Mouse (Mus musculus) kidney, embryonic 15.5 days (tissue): ENCODE results near the gene Fbxo4. TPM values are rescaled to one million over a fixed set of nuclear protein-coding genes. Genes with fewer than 3 reads are reported as not detected.

ENCODE experiments used
- ATAC-seq: fragments of 200-750 bp; cut with Nextera tagmentation; replicated peaks from 2 replicates; pipeline ENCODE4 v1.8.0; 2017; ENCODE audit warnings: moderate TSS enrichment; ENCODE audit not compliant: low FRiP score
- H3K27ac ChIP-seq: fragments of 300-500 bp; sonication (generic); 2 replicates; pipeline ENCODE4 v1.5.1; 2015; ENCODE audit warnings: mild to moderate bottlenecking, inconsistent platforms
- H3K27me3 ChIP-seq: fragments of 300-500 bp; sonication (generic); 2 replicates; pipeline ENCODE4 v1.6.1; 2015; ENCODE audit warnings: inconsistent platforms
- H3K36me3 ChIP-seq: fragments of 300-500 bp; sonication (generic); 2 replicates; pipeline ENCODE4 v1.6.1; 2015; ENCODE audit warnings: inconsistent platforms
- H3K4me1 ChIP-seq: fragments of 300-500 bp; sonication (generic); 2 replicates; pipeline ENCODE4 v1.6.1; 2015; ENCODE audit warnings: inconsistent platforms
- H3K4me2 ChIP-seq: fragments of 300-500 bp; sonication (generic); 2 replicates; pipeline ENCODE4 v1.6.1; 2015; ENCODE audit warnings: moderate library complexity, mild to moderate bottlenecking, inconsistent platforms
- H3K4me3 ChIP-seq: fragments of 300-500 bp; sonication (generic); replicated peaks from 2 replicates; pipeline ENCODE4 v1.5.1; 2015; ENCODE audit warnings: mild to moderate bottlenecking, inconsistent platforms
- H3K9ac ChIP-seq: fragments of 300-500 bp; sonication (generic); 2 replicates; pipeline ENCODE4 v1.6.1; 2015; ENCODE audit warnings: mild to moderate bottlenecking, inconsistent platforms
- H3K9me3 ChIP-seq: fragments of 300-500 bp; sonication (generic); replicated peaks from 2 replicates; pipeline ENCODE4 v1.6.1; 2016; ENCODE audit warnings: inconsistent platforms
- WGBS: fragments of 180-500 bp; shearing (Covaris S2); methylation state at CpG from one replicate; pipeline ENCODE4 v1.1.7; 2015; ENCODE audit warnings: mixed read lengths; 5-methylcytosine and 5-hydroxymethylcytosine counted together
- polyA plus RNA-seq: library from polyadenylated mRNA; unstranded; fragments of >200 nt; fragmentation: Nextera tagmentation; extraction: Ambion mirVana; gene quantifications from 2 replicates; pipeline ENCODE4 v1.2.1, GENCODE M21; 2015

The Fbxo4 gene
- polyA plus RNA-seq, 1 experiment from 2014 or later: 10.9 TPM

DNA sequence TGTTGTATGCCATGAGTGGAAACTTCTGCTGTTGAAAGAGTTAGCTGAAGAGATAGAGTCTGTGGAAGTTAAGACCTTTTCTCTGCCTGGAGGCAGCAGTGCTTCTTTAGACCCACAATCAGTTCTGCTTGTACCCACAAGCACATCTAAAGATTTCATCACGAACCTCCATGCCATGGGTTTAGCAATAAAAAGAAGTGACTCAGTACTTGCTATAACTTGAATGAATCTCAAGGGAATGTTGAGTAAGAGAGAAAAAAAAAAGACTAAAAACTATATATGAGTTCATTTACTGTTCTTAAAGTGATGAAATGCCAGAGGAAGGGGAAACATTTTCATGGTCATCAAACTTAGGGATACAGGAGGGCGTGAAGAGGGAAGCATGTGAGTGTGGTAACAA is 21.2 kb upstream of the Fbxo4 start:
- H3K4me1 ChIP-seq: no peaks in the 10 kb centered on the region
- H3K36me3 ChIP-seq: no peaks in the 10 kb centered on the region
- H3K27me3 ChIP-seq: no peaks in the 10 kb centered on the region
- no peak overlapping the region for H3K27ac ChIP-seq
- peaks cover 8% of the 10 kb centered on the region; the same call in 1 of the 2 replicates for H3K9me3 ChIP-seq
- no peak for ATAC-seq
- no peak overlapping the region for H3K4me3 ChIP-seq
- no peak overlapping the region for H3K9ac ChIP-seq
- no peak overlapping the region for H3K4me2 ChIP-seq
- 88% methylated on average over 2 of the region's 2 CpGs for WGBS

DNA sequence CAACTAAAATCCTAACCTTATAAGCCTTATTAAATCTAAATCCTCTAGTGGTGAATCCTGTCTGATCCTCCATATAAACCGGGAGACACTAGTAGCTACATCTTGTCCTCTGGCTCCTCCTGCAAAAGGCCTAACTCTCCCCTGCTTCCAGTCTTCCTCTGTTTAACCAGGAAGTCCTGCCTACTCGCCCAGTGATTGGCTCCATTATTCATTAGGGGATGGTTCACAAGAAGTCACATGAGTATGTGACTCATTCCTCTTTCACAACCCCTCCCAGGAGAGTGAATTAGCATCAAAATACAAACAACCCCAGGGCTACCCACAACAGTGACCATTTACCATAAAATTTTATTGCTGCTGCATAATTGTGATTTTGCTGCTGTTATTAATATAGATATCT is 19.8 kb upstream of the Fbxo4 start:
- no peaks in the 10 kb centered on the region for H3K9me3 ChIP-seq
- no peaks in the 10 kb centered on the region for H3K36me3 ChIP-seq
- ATAC-seq: no peak
- peaks cover 4% of the 10 kb centered on the region for H3K4me1 ChIP-seq
- WGBS: 70% methylated on average over 2 of the region's 2 CpGs
- H3K27ac ChIP-seq: no peak overlapping the region
- no peak overlapping the region for H3K4me3 ChIP-seq
- H3K9ac ChIP-seq: no peak overlapping the region
- no peak overlapping the region for H3K4me2 ChIP-seq
- H3K27me3 ChIP-seq: no peaks in the 10 kb centered on the region

DNA sequence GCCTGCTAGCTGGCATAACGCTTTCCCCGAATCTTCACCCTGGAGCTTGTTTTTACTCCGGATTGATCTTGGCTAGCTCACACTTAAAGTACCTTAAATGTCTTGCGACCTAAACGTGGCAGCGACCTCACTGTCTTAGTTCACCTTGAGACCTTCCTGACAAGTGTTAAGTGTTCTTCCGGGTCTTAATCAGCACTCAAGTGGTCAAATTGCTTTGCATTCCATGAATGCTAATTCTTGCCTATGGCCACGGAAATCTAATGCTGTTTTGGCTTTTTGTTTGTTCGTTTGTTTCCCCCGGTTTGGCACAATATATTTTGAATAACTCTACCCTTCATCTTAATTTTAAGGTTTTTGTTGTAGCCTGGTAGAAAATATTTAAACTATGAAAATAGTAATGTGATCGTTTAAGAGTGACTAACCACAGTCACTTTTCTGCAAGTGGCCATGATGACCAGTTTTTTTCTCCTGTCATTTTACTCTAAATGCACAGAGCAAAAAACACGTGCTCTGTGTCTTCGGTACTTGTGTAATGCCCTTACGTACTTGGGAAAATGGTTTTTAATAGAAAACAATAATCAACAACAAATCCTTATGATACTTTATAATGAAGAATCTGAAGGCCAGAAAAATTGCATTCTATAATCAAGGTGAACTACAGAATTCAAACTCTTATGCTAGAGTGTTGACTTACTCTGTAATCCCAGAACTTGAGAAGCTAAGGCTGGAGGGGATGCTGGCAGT is 17.1 kb upstream of the Fbxo4 start:
- ATAC-seq: no peak; the same call in 1 of the 2 replicates
- peak overlapping the region; percentile 73 for H3K4me2 ChIP-seq
- no peaks in the 10 kb centered on the region for H3K9me3 ChIP-seq
- 19% methylated on average over 14 of the region's 14 CpGs for WGBS
- peak overlapping the region; percentile 58 for H3K9ac ChIP-seq
- peak overlapping the region; percentile 88 for H3K4me3 ChIP-seq
- H3K27me3 ChIP-seq: no peaks in the 10 kb centered on the region
- H3K27ac ChIP-seq: peak overlapping the region; percentile 96
- H3K4me1 ChIP-seq: peaks cover 9% of the 10 kb centered on the region
- peaks cover 8% of the 10 kb centered on the region for H3K36me3 ChIP-seq

DNA sequence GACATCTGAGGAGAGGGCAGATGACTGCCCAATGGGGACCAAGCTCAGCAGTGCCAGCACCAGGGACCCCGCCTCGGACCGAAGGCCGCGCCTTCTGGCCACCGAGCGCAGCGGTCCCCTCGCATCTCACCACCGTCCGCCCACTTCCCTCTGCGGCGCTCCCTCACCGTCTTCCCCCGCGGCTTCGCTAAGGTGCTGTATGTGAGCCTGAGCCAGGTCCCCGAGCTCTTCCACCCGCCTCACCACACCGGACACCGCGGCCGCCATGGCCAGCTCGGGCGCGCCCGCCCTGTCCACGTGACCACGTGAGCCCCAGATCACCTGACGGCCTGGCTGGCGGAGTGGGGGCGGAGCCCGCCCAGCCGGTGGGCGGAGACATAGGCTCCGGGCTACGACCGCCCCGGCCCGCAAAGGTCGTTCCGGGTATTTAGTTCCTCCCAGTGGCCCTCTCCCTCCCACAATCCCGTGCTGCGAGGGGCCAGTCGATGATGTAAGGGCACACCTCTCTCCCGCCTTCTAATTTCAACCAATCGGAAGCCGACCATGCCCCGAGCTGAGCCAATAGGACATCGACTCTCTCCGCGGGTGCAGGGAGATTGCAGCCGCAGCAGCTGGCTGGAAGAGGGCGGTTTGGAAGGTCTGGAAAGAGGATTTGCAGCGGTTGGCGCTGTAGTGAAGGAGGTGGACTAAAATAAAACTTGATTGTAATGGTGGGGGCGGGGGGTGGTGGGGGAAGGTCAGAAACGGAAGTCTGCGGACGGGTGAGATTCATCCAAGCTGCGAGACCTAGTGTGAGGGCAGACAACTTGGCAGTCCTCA is 16.3 kb upstream of the Fbxo4 start, which contains the start of gene AW549877:
TSS of gene AW549877 (minus strand) at position 297 of the 819 bp plus-strand sequence.
- no peaks in the 10 kb centered on the region for H3K27me3 ChIP-seq
- H3K9ac ChIP-seq: peak within 1 kb of the TSS; percentile 82
- no peaks in the 10 kb centered on the region for H3K9me3 ChIP-seq
- H3K36me3 ChIP-seq: peaks cover 15% of the 10 kb centered on the region
- peak within 1 kb of the TSS; percentile 98 for H3K27ac ChIP-seq
- peak within 1 kb of the TSS; percentile 88 for H3K4me3 ChIP-seq
- H3K4me1 ChIP-seq: peaks cover 9% of the 10 kb centered on the region
- peak within 1 kb of the TSS; percentile 73 for H3K4me2 ChIP-seq
- under 1% methylated on average over 61 of the region's 61 CpGs for whole genome bisulfite sequencing
- ATAC-seq: peak; percentile 99

DNA sequence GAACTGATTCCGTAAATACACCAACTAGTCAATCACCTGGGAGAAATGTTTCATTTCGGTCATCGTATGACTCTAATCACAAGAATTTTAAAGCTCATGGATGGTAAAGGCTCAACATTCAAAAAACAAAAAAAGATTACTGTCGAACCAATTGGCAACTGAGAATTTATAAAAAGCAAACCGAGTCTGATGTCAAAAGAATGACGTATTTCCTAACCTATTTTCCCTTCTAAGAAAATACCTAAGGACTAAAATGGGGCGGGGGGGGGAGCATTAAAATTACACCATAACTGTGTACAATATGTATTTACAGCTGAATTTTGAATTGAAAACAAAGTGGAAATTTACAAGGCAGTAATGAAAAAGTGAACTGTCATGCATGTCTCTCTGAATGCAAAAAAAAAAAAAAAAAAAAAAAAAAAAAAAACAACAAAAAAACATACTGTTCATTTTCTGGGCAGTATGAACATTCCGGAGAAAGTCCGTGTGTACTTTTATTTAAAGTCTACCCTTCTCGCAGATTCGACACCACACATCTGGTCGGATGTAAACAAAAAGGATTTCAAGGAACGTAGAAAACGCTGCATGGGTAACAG is 15.6 kb upstream of the Fbxo4 start:
- H3K27ac ChIP-seq: peak overlapping the region; percentile 98
- ATAC-seq: no peak
- H3K36me3 ChIP-seq: peaks cover 22% of the 10 kb centered on the region
- H3K9me3 ChIP-seq: no peaks in the 10 kb centered on the region
- peaks cover 9% of the 10 kb centered on the region for H3K4me1 ChIP-seq
- H3K4me3 ChIP-seq: peak overlapping the region; percentile 88
- H3K27me3 ChIP-seq: no peaks in the 10 kb centered on the region
- 27% methylated on average over 14 of the region's 14 CpGs for WGBS
- peak overlapping the region; percentile 73 for H3K4me2 ChIP-seq
- H3K9ac ChIP-seq: peak overlapping the region; percentile 82

DNA sequence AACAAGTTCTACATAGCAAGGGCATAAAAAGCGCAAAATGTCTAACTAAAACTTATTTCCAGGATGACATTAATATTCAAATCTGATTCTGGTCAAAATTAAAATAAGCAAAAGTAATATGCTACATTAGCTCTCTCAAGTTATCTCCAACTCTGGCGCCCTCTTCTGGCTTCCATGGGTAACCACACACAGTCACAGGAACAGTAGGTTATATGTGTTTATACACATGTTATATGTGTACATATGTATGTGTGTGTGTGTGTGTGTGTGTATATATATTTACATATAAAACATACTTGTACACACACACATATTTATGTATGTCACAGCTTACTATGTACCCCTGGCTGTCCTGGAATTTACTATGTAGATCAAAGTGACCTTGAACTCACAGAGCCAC is 8.6 kb upstream of the Fbxo4 start:
- WGBS: 71% methylated on average over 2 of the region's 2 CpGs
- no peak overlapping the region for H3K27ac ChIP-seq
- H3K9ac ChIP-seq: no peak overlapping the region
- H3K9me3 ChIP-seq: no peaks in the 10 kb centered on the region
- no peak overlapping the region for H3K4me2 ChIP-seq
- peaks cover 77% of the 10 kb centered on the region for H3K36me3 ChIP-seq
- H3K27me3 ChIP-seq: no peaks in the 10 kb centered on the region
- no peaks in the 10 kb centered on the region for H3K4me1 ChIP-seq
- no peak overlapping the region for H3K4me3 ChIP-seq
- no peak for ATAC-seq

DNA sequence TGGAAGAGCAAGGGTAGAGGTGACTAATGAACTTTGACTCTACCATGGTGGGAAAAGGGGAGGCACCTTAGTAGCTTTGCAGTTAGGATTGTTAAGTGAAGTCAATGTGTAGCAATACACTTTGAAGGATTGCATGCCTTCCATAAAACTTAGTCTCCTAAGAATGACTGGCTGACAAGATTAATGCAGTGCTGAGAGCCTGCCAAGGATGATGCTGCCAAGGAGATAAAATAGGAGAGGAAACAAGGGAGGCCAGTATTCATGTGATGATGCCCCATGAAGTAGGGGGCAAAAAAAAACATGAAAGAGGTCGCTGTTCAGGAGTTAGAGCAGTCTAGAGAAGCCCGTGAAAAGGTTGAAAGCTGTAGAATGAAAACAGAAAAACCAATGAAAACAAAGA is 5.5 kb upstream of the Fbxo4 start:
- 76% methylated on average over 2 of the region's 2 CpGs for WGBS
- Histone ChIP-seq H3K9ac (no peak overlapping the region), H3K27me3 (no peaks in the 10 kb centered on the region), H3K4me3 (no peak overlapping the region), H3K4me1 (no peaks in the 10 kb centered on the region), H3K4me2 (no peak overlapping the region), H3K27ac (no peak overlapping the region), H3K9me3 (no peaks in the 10 kb centered on the region), H3K36me3 (peaks cover 63% of the 10 kb centered on the region)
- no peak for ATAC-seq

DNA sequence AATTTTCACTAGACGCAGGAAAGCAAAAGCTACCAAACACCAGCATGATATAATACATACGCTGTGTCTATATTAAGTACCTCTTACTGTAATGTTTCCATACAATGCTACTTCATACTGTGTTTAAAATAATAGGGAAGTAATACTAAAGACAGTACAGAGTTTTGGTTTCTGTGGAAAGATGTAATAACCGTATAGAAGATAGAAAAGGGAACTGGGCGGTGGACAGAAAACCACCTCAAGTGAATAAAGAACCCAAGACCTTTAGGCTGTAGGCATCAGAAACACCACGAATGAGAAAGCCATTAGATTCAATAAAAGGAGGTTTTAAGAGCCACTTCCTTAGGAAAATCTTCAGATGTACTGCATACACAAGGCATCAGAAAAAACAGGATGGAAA is 3.4 kb upstream of the Fbxo4 start:
- WGBS: 91% methylated on average over 5 of the region's 5 CpGs

DNA sequence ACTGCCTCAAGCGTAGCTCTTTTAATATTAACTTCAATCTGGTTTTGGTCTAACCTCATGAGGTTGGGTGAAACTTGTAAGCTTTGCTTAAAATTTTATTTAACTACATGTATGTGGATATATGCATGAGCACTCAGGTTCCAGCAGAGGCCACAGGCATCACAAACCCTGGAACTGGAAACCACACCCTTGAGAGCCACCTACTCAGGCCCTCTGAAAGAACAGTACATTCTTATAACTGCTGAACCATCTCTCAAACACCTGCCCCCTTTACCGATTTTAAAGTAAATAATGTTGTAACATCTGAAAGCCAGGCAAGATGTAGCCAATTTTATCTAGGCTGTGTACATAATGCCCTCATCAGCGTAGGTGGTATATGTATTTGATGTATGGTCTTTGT is 498 bp upstream of the Fbxo4 start:
- Histone ChIP-seq H3K4me2 (peak overlapping the region; percentile 66), H3K36me3 (peaks cover 26% of the 10 kb centered on the region), H3K27ac (peak overlapping the region; percentile 98), H3K4me3 (peak overlapping the region; percentile 72), H3K4me1 (0 out of 2 replicates have a peak, but pooled peaks cover 8% of the 10 kb centered on the region), H3K9me3 (no peaks in the 10 kb centered on the region), H3K27me3 (no peaks in the 10 kb centered on the region), H3K9ac (no peak overlapping the region)
- WGBS: 84% methylated on average over 3 of the region's 3 CpGs
- 0 out of 2 replicates have a peak, but pooled peaks have one; percentile 38 for ATAC-seq

More for the DNA sequence above, 3.4 kb upstream of the Fbxo4 start:
- H3K9ac ChIP-seq: no peak overlapping the region
- H3K4me2 ChIP-seq: no peak overlapping the region
- H3K4me1 ChIP-seq: 0 out of 2 replicates have a peak, but pooled peaks cover 8% of the 10 kb centered on the region
- ATAC-seq: no peak
- H3K9me3 ChIP-seq: no peaks in the 10 kb centered on the region
- H3K4me3 ChIP-seq: no peak overlapping the region
- no peaks in the 10 kb centered on the region for H3K27me3 ChIP-seq
- no peak overlapping the region for H3K27ac ChIP-seq
- peaks cover 46% of the 10 kb centered on the region for H3K36me3 ChIP-seq

DNA sequence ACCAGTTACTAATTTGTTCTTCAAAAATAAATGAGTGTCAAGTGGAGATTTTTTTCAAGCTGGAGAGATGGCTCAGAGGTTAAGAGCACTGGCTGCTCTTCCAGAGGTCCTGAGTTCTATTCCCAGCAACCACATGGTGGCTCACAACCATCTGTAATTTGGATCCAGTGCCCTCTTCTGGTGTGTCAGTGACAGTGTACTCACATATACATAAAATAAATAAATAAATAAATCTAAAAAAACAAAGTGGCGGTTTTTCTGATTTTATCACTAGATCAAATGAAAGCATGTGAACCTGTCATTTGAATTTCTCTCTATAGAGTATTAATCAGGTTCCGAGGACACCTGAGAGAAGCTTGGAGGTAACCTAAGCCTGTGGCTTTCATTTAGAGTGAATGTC is 1.1 kb downstream of the Fbxo4 start:
- no peaks in the 10 kb centered on the region for H3K9me3 ChIP-seq
- H3K36me3 ChIP-seq: peaks cover 14% of the 10 kb centered on the region
- 0 out of 2 replicates have a peak, but pooled peaks cover 8% of the 10 kb centered on the region for H3K4me1 ChIP-seq
- no peak for ATAC-seq
- WGBS: 94% methylated on average over 2 of the region's 2 CpGs
- peak overlapping the region; percentile 66 for H3K4me2 ChIP-seq
- no peak overlapping the region for H3K9ac ChIP-seq
- no peak overlapping the region for H3K4me3 ChIP-seq
- H3K27ac ChIP-seq: no peak overlapping the region
- no peaks in the 10 kb centered on the region for H3K27me3 ChIP-seq

DNA sequence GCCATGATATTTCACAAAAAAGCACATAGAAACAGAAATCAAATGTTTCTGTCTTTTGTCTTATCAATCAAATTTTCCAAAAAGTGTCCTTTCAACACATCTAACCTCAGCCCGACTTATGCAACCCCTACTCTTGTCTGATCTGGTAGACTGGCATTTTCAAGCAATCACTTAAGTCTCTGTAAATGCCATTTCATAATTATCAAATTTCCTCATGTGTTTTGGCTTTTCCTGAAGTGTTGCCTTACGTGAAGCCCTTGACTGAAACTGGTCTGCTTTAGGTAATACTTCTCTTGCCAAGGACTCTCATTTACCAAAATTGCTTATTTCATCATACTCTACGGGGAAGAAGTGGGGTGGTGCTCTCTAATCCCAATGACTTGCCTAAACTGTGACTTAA is 6.1 kb downstream of the Fbxo4 start:
- ATAC-seq: no peak
- no peak overlapping the region for H3K4me3 ChIP-seq
- peaks cover 19% of the 10 kb centered on the region for H3K36me3 ChIP-seq
- H3K9me3 ChIP-seq: no peaks in the 10 kb centered on the region
- no peaks in the 10 kb centered on the region for H3K4me1 ChIP-seq
- no peak overlapping the region for H3K4me2 ChIP-seq
- H3K9ac ChIP-seq: no peak overlapping the region
- H3K27ac ChIP-seq: no peak overlapping the region
- 87% methylated on average over 3 of the region's 3 CpGs for WGBS
- no peaks in the 10 kb centered on the region for H3K27me3 ChIP-seq

DNA sequence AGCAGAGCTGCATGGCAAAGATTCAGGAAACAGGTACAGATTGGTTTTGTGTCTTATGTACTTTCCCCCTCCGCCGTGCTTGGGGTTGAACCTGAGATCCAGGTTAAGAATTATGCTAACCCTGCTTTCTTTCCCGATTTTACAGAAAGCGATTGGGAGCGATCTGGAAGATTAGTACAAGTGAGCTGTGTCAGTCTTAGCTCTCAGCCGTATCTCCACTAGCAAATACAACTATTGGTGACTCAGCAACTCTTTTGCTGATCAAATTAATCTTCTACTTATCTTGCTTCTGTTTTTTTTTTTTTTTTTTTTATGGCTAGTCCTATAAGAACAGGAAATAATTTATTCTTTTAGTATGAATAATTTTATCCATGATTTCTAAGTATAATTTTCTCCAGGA is 9.2 kb downstream of the Fbxo4 start:
- Histone ChIP-seq H3K27me3 (no peaks in the 10 kb centered on the region), H3K4me2 (no peak overlapping the region), H3K4me3 (no peak overlapping the region), H3K4me1 (no peaks in the 10 kb centered on the region), H3K9me3 (no peaks in the 10 kb centered on the region), H3K36me3 (peaks cover 20% of the 10 kb centered on the region), H3K9ac (no peak overlapping the region), H3K27ac (no peak overlapping the region)
- 96% methylated on average over 6 of the region's 6 CpGs for WGBS
- ATAC-seq: no peak
